22 mouse cellular contexts compared by ENCODE assay signal in genomic region chr12:102154815-102155214, GRCm38 (mm10). TPM values are rescaled to one million over a fixed set of nuclear protein-coding genes. Genes with fewer than 3 reads are reported as not detected.
DNase-seq lines count a peak whose midpoint lies in the region; ATAC-seq and TF ChIP-seq lines count a peak whose summit lies in the region.
"Had no signal": no experiment of that assay in that cellular context is flagged by ENCODE, and none has a peak within 500 bp of the region (broad histone marks: within the 10 kb centered on the region; RNA-seq: fewer than 3 reads in every experiment).

No protein-coding gene starts in this region.

- intact Hi-C loops in heart, postnatal 36 days (cut with DNase I): no loop called here

- 36% methylated on average over 1 of the region's 1 CpGs for WGBS in heart, postnatal 0 days
- 54% methylated on average over 1 of the region's 1 CpGs for WGBS in lung, embryonic 14.5 days

- no peak for TF ChIP-seq CTCF in heart, postnatal 0 days (IDR thresholded peaks at IDR 0.05; ENCODE audit: low read depth)
- TF ChIP-seq CTCF in lung, embryonic 14.5 days (IDR thresholded peaks at IDR 0.05; ENCODE audit: low read depth): no peak

- H3K9ac ChIP-seq in heart, postnatal 0 days (replicated peaks; ENCODE audit: low read depth, low read length): no peak overlapping the region
- no peak overlapping the region for H3K9ac ChIP-seq in lung, embryonic 14.5 days
- H3K9ac ChIP-seq: embryonic facial prominence, embryonic 15.5 days; hindbrain, embryonic 15.5 days had no signal

- ATAC-seq in heart, postnatal 0 days (ENCODE audit: insufficient read depth, low read depth): no peak
- no peak for ATAC-seq in lung, embryonic 14.5 days (ENCODE audit: insufficient read depth)
- peak; percentile 67 to 72 for ATAC-seq in hematopoietic stem cell, adult 5-6 weeks (replicated peaks in 1 of 2; ENCODE audit: insufficient read depth in 1 of 2, low FRiP score in 2 of 2, low TSS enrichment in 1 of 2, low read depth in 1 of 2, poor library complexity in 2 of 2, severe bottlenecking in 2 of 2)
- ATAC-seq: forebrain, embryonic 14.5 days had no signal

- no peak for DNase-seq in heart, postnatal 0 days (ENCODE audit: low spot score)
- no peak for DNase-seq in heart, postnatal 36 days
- DNase-seq in lung, embryonic 14.5 days: peak; percentile 44
- no peak for DNase-seq in lung, postnatal 4 days
- peak; percentile 79 for DNase-seq in 416B (ENCODE audit: low read depth)
- no peak for DNase-seq in urinary bladder, adult 18-20 months (ENCODE audit: low spot score in 2 of 2)
- DNase-seq: adrenal gland, adult 2 months; adrenal gland, postnatal 25 days; cerebellum, adult 2 months; cerebellum, postnatal 10 days; embryo, embryonic 11 days; gastrocnemius, adult 2 months; gastrocnemius, postnatal 25 days; heart, postnatal 14 days had no signal

- no peak overlapping the region for H3K27ac ChIP-seq in heart, postnatal 0 days (ENCODE audit: low read depth)
- H3K27ac ChIP-seq in lung, embryonic 14.5 days (ENCODE audit: low read depth): no peak overlapping the region
- H3K27ac ChIP-seq: embryonic facial prominence, embryonic 15.5 days; forebrain, embryonic 10.5 days; gastrocnemius, adult 2 months; hindbrain, embryonic 15.5 days had no signal

- H3K4me3 ChIP-seq in heart, postnatal 0 days (ENCODE audit: low read depth, low read length): no peak overlapping the region
- no peak overlapping the region for H3K4me3 ChIP-seq in lung, embryonic 14.5 days (ENCODE audit: low read depth, low read length)
- H3K4me3 ChIP-seq: embryonic facial prominence, embryonic 15.5 days; erythroblast, embryonic 14.5 days; forebrain, embryonic 10.5 days; gastrocnemius, adult 2 months; hindbrain, embryonic 15.5 days had no signal

- no peaks in the 10 kb centered on the region for H3K36me3 ChIP-seq in heart, postnatal 0 days (replicated peaks; ENCODE audit: control insufficient read depth, insufficient read depth, low read length)
- H3K36me3 ChIP-seq in lung, embryonic 14.5 days (ENCODE audit: insufficient read depth): no peaks in the 10 kb centered on the region
- H3K36me3 ChIP-seq: embryonic facial prominence, embryonic 15.5 days; forebrain, embryonic 10.5 days; hindbrain, embryonic 15.5 days had no signal

- no peaks in the 10 kb centered on the region for H3K9me3 ChIP-seq in heart, postnatal 0 days (replicated peaks; ENCODE audit: control insufficient read depth, low read length)
- H3K9me3 ChIP-seq in lung, embryonic 14.5 days (ENCODE audit: low read depth, low read length): no peaks in the 10 kb centered on the region
- H3K9me3 ChIP-seq: embryonic facial prominence, embryonic 15.5 days; forebrain, embryonic 10.5 days; hindbrain, embryonic 15.5 days had no signal

- H3K27me3 ChIP-seq in heart, postnatal 0 days (ENCODE audit: control insufficient read depth, insufficient read depth, low read length): no peaks in the 10 kb centered on the region
- no peaks in the 10 kb centered on the region for H3K27me3 ChIP-seq in lung, embryonic 14.5 days (ENCODE audit: insufficient read depth, low read length)
- H3K27me3 ChIP-seq: CH12.LX; embryonic facial prominence, embryonic 15.5 days; hindbrain, embryonic 15.5 days had no signal

- no peak overlapping the region for H3K4me2 ChIP-seq in heart, postnatal 0 days (ENCODE audit: low read depth, low read length)
- H3K4me2 ChIP-seq in lung, embryonic 14.5 days: no peak overlapping the region
- H3K4me2 ChIP-seq: embryonic facial prominence, embryonic 15.5 days; hindbrain, embryonic 15.5 days had no signal

- no peaks in the 10 kb centered on the region for H3K4me1 ChIP-seq in heart, postnatal 0 days (ENCODE audit: control insufficient read depth, insufficient read depth)
- no peaks in the 10 kb centered on the region for H3K4me1 ChIP-seq in lung, embryonic 14.5 days (ENCODE audit: insufficient read depth)
- H3K4me1 ChIP-seq: embryonic facial prominence, embryonic 15.5 days; forebrain, embryonic 10.5 days; hindbrain, embryonic 15.5 days had no signal

- 0 out of 2 replicates have a peak, but pooled peaks have one; percentile 19 for TF ChIP-seq EP300 in heart, postnatal 0 days (IDR thresholded peaks at IDR 0.05; ENCODE audit: low read depth)

RNA-seq across cellular contexts. Expression of gene Slc24a4, which starts 26.3 kb away (rescaled TPM):
- 0.99 and 4.0 TPM in 2 replicates for total RNA-seq in heart, postnatal 0 days (2014; rRNA removed; ENCODE audit: low replicate concordance)
- 2.2 and 2.3 TPM in 2 replicates for polyA plus RNA-seq in heart, postnatal 0 days (2015; fragmentation: Nextera tagmentation; extraction: Ambion mirVana)
- 1 to 10 TPM; 1.3 to 2.0 TPM for total RNA-seq in heart, postnatal 36 days (2021)
- 0.89 and 1.1 TPM in 2 replicates for polyA plus RNA-seq in lung, embryonic 14.5 days (2014; fragmentation: Nextera tagmentation; extraction: Ambion mirVana)
- 0.20 and 0.56 TPM in 2 replicates for total RNA-seq in hematopoietic stem cell, adult 5-6 weeks (2017)
- total RNA-seq: gastrocnemius, adult 2 months; gastrocnemius, postnatal 25 days; granulocyte monocyte progenitor cell, adult 5-6 weeks had no signal
- polyA plus RNA-seq: erythroblast, embryonic 14.5 days had no signal

Comparison
In these comparisons a context has a peak if more than half of its experiments do, and no peak if none do; other contexts are left out.
1. DNase-seq: peak in lung, embryonic 14.5 days (single experiment) and 416B (single experiment); none in heart, postnatal 0 days (single experiment), heart, postnatal 36 days (0 of 2), lung, postnatal 4 days (0 of 2) and urinary bladder, adult 18-20 months (0 of 2).
2. ATAC-seq: peak in hematopoietic stem cell, adult 5-6 weeks (2 of 2); none in heart, postnatal 0 days (single experiment) and lung, embryonic 14.5 days (single experiment).